Mouse (Mus musculus): ENCODE measurements around the gene Ppp1r3g.

DNA sequence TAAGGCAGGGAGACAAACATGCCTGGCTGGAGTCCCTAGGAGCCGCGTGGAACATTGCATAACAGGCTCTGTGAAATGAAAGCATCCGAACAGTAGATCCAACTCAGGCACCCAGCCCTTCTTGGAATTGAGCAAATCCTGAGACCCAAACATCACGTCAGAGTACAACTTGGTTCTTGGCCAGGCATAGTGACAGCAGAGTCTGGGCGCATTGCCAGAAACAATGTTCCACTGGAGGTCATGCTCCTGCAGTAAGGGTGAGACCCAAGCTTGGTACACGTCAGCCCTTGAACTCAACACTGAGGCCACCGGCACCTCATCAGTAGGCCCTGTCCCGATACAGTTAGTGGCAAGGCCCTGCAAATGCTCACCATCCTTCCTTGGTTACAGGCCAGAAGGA is 35.4 kb downstream of the Ppp1r3g start:
- TF ChIP-seq CTCF (IDR thresholded peaks at IDR 0.05; ENCODE audit: borderline replicate concordance, insufficient read depth, low read depth, low read length) = no peak
- no peak for TF ChIP-seq POLR2A (IDR thresholded peaks at IDR 0.05; ENCODE audit: borderline replicate concordance, insufficient read depth, low read length)
